Mouse (Mus musculus): ENCODE results near the gene Pgm3. TPM values are rescaled to one million over a fixed set of nuclear protein-coding genes. Genes with fewer than 3 reads are reported as not detected.

The Pgm3 gene
- total RNA-seq, 2 experiments from 2014 or later = 4.7 to 7.3 TPM

- no peak for ATAC-seq (replicated peaks; ENCODE audit: low FRiP score, low TSS enrichment, poor library complexity, severe bottlenecking)
These were observed 696 bp downstream of the Pgm3 start for GRCm38 (mm10) chr9:86570946-86571345.

GRCm38 (mm10) chr9:86570261-86570890 is 1.3 kb downstream of the Pgm3 start:
- no peak for ATAC-seq (replicated peaks; ENCODE audit: low FRiP score, low TSS enrichment, poor library complexity, severe bottlenecking)

- no peak for ATAC-seq (replicated peaks; ENCODE audit: low FRiP score, low TSS enrichment, poor library complexity, severe bottlenecking)
These were observed 2.2 kb downstream of the Pgm3 start for GRCm38 (mm10) chr9:86569314-86569910.

GRCm38 (mm10) chr9:86560543-86560942 is 11.1 kb downstream of the Pgm3 start:
- ATAC-seq (replicated peaks; ENCODE audit: low FRiP score, low TSS enrichment, poor library complexity, severe bottlenecking) = no peak

GRCm38 (mm10) chr9:86554641-86555040 is 17.0 kb downstream of the Pgm3 start:
- ATAC-seq (replicated peaks; ENCODE audit: low FRiP score, low TSS enrichment, poor library complexity, severe bottlenecking) = no peak

- ATAC-seq (replicated peaks; ENCODE audit: low FRiP score, low TSS enrichment, poor library complexity, severe bottlenecking) = no peak
These were observed 17.8 kb downstream of the Pgm3 start for GRCm38 (mm10) chr9:86553886-86554285.

- ATAC-seq (replicated peaks; ENCODE audit: low FRiP score, low TSS enrichment, poor library complexity, severe bottlenecking) = no peak
These were observed 20.9 kb downstream of the Pgm3 start for GRCm38 (mm10) chr9:86550717-86551116.

- no peak for ATAC-seq (replicated peaks; ENCODE audit: low FRiP score, low TSS enrichment, poor library complexity, severe bottlenecking)
These were observed 21.9 kb downstream of the Pgm3 start for GRCm38 (mm10) chr9:86549637-86550162.

- ATAC-seq (replicated peaks; ENCODE audit: low FRiP score, low TSS enrichment, poor library complexity, severe bottlenecking) = no peak
These were observed 27.1 kb downstream of the Pgm3 start for GRCm38 (mm10) chr9:86544559-86544958.

GRCm38 (mm10) chr9:86543451-86543850 is 28.2 kb downstream of the Pgm3 start:
- no peak for ATAC-seq (replicated peaks; ENCODE audit: low FRiP score, low TSS enrichment, poor library complexity, severe bottlenecking)

- ATAC-seq (replicated peaks; ENCODE audit: low FRiP score, low TSS enrichment, poor library complexity, severe bottlenecking) = no peak
These were observed 37.6 kb downstream of the Pgm3 start for GRCm38 (mm10) chr9:86534071-86534470.

- ATAC-seq (replicated peaks; ENCODE audit: low FRiP score, low TSS enrichment, poor library complexity, severe bottlenecking) = no peak
These were observed 46.0 kb downstream of the Pgm3 start for GRCm38 (mm10) chr9:86525600-86525999.

- no peak for ATAC-seq (replicated peaks; ENCODE audit: low FRiP score, low TSS enrichment, poor library complexity, severe bottlenecking)
These were observed 49.3 kb downstream of the Pgm3 start for GRCm38 (mm10) chr9:86522335-86522734.

GRCm38 (mm10) chr9:86514798-86515197 is 56.8 kb downstream of the Pgm3 start:
- no peak for ATAC-seq (replicated peaks; ENCODE audit: low FRiP score, low TSS enrichment, poor library complexity, severe bottlenecking)

GRCm38 (mm10) chr9:86514390-86514789 is 57.3 kb downstream of the Pgm3 start:
- ATAC-seq (replicated peaks; ENCODE audit: low FRiP score, low TSS enrichment, poor library complexity, severe bottlenecking) = no peak

- no peak for ATAC-seq (replicated peaks; ENCODE audit: low FRiP score, low TSS enrichment, poor library complexity, severe bottlenecking)
These were observed 57.9 kb downstream of the Pgm3 start for GRCm38 (mm10) chr9:86513733-86514132.

- ATAC-seq (replicated peaks; ENCODE audit: low FRiP score, low TSS enrichment, poor library complexity, severe bottlenecking) = peak; percentile 95
These were observed 64.2 kb downstream of the Pgm3 start for GRCm38 (mm10) chr9:86507437-86507836.
